In the genomic region with DNA sequence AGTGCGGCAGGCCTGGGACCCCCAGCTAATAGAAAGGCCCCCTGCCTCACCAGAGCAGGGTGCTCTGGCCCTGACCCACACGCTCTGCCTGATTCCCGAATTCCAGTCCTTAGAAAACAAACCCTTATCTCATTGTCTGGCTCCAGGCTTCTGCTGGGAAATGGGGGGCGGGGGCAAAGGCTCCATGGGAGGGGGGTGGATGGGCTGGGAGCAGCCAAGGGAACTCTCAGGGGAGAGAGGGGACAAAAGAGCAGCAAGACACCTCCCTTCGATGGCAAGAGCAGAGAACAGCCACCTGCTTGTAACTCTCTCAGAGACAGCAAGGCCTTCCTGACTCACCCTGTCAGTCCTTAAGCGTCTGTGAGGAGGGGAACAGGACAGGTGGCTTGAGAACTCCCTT, we compare ENCODE assay signal across 22 mouse cellular contexts. TPM values are rescaled to one million over a fixed set of nuclear protein-coding genes. Genes with fewer than 3 reads are reported as not detected.
DNase-seq lines count a peak whose midpoint lies in the region; ATAC-seq and TF ChIP-seq lines count a peak whose summit lies in the region.
"Had no signal": no experiment of that assay in that cellular context is flagged by ENCODE, and none has a peak within 500 bp of the region (broad histone marks: within the 10 kb centered on the region; RNA-seq: fewer than 3 reads in every experiment).

No protein-coding gene starts in this region.

- intact Hi-C loops in heart, postnatal 14 days (cut with DNase I): no loop called here

- in situ Hi-C loops in ES-E14 (cut with MboI; ENCODE audit: low sequenced_read_pairs in 2 of 2, unreplicated experiment in 2 of 2): no loop called here

- H3K27ac ChIP-seq in heart, embryonic 14.5 days (replicated peaks in 1 of 2; ENCODE audit: control insufficient read depth in 1 of 2, insufficient read depth in 1 of 2, low read depth in 2 of 2, low read length in 2 of 2): peak overlapping the region; percentile 14 to 50; a peak in 3 of 4 replicates
- peak overlapping the region; percentile 53 for H3K27ac ChIP-seq in midbrain, embryonic 10.5 days (replicated peaks)
- no peak overlapping the region for H3K27ac ChIP-seq in midbrain, embryonic 11.5 days (ENCODE audit: low read depth, low read length)
- peak overlapping the region; percentile 45 for H3K27ac ChIP-seq in ES-E14 (ENCODE audit: insufficient read depth, low read depth, low read length, poor library complexity, severe bottlenecking)
- H3K27ac ChIP-seq: hindbrain, postnatal 0 days; layer of hippocampus, adult 2 months; limb, embryonic 12.5 days; stomach, postnatal 0 days had no signal

- 11% methylated on average over 6 of the region's 6 CpGs for WGBS in heart, embryonic 14.5 days
- 15% methylated on average over 6 of the region's 6 CpGs for WGBS in midbrain, embryonic 10.5 days
- 26% methylated on average over 6 of the region's 6 CpGs for WGBS in midbrain, embryonic 11.5 days

- H3K4me1 ChIP-seq in heart, embryonic 14.5 days (ENCODE audit: control insufficient read depth in 2 of 2, insufficient read depth in 2 of 2, low read length in 2 of 2): peaks cover 28 to 44% of the 10 kb centered on the region in 2 experiments
- peaks cover 65% of the 10 kb centered on the region for H3K4me1 ChIP-seq in midbrain, embryonic 10.5 days
- H3K4me1 ChIP-seq in midbrain, embryonic 11.5 days (ENCODE audit: control insufficient read depth, insufficient read depth, low read length): peaks cover 14% of the 10 kb centered on the region
- peaks cover 17 to 36% of the 10 kb centered on the region in 2 experiments for H3K4me1 ChIP-seq in ES-E14 (ENCODE audit: control insufficient read depth in 2 of 2, insufficient read depth in 2 of 2, low read length in 2 of 2, poor library complexity in 1 of 2)

- H3K9ac ChIP-seq in heart, embryonic 14.5 days (ENCODE audit: low read length): 0 out of 2 replicates have a peak overlapping the region, but pooled peaks have one; percentile 25
- no peak overlapping the region for H3K9ac ChIP-seq in midbrain, embryonic 11.5 days (ENCODE audit: low read length)
- no peak overlapping the region; the same call in 1 of the 2 replicates for H3K9ac ChIP-seq in ES-E14 (ENCODE audit: insufficient read depth, low read depth, low read length, poor library complexity, severe bottlenecking)
- H3K9ac ChIP-seq: forebrain, postnatal 0 days; limb, embryonic 12.5 days had no signal

- H3K27me3 ChIP-seq in heart, embryonic 14.5 days (ENCODE audit: control insufficient read depth, insufficient read depth, low read length): no peaks in the 10 kb centered on the region
- peaks cover 45% of the 10 kb centered on the region for H3K27me3 ChIP-seq in midbrain, embryonic 10.5 days (ENCODE audit: low read depth, poor library complexity, severe bottlenecking)
- no peaks in the 10 kb centered on the region for H3K27me3 ChIP-seq in midbrain, embryonic 11.5 days (ENCODE audit: control insufficient read depth, insufficient read depth, low read length)

- no peaks in the 10 kb centered on the region for H3K36me3 ChIP-seq in heart, embryonic 14.5 days (ENCODE audit: control insufficient read depth, insufficient read depth, low read length)
- no peaks in the 10 kb centered on the region for H3K36me3 ChIP-seq in midbrain, embryonic 10.5 days
- no peaks in the 10 kb centered on the region for H3K36me3 ChIP-seq in midbrain, embryonic 11.5 days (ENCODE audit: control insufficient read depth, insufficient read depth, low read length)
- H3K36me3 ChIP-seq in ES-E14 (ENCODE audit: control insufficient read depth, insufficient read depth, low read length, poor library complexity, severe bottlenecking): no peaks in the 10 kb centered on the region
- H3K36me3 ChIP-seq: limb, embryonic 12.5 days had no signal

- no peak for DNase-seq in heart, postnatal 14 days
- no peak for DNase-seq in midbrain, embryonic 10.5 days (ENCODE audit: low spot score)
- DNase-seq in midbrain, embryonic 11.5 days (ENCODE audit: low spot score, missing footprints): no peak
- no peak for DNase-seq in ES-E14 (ENCODE audit: low read depth, low spot score)
- DNase-seq in thymus, postnatal 14 days: peak; percentile 43
- DNase-seq: adrenal gland, postnatal 14 days; cerebellum, adult 18-20 months; cerebellum, postnatal 36 days; forebrain, postnatal 0 days; kidney, adult 11 months; kidney, postnatal 10 days had no signal

- ATAC-seq in heart, embryonic 14.5 days (ENCODE audit: insufficient number of reproducible peaks, insufficient read depth, low FRiP score, low read depth): no peak
- ATAC-seq in midbrain, embryonic 11.5 days (ENCODE audit: low FRiP score): no peak
- ATAC-seq in erythroid progenitor cell, adult 5-6 weeks (replicated peaks; ENCODE audit: low FRiP score, poor library complexity, severe bottlenecking): no peak
- ATAC-seq: forebrain, postnatal 0 days; hindbrain, postnatal 0 days had no signal

- H3K4me2 ChIP-seq in heart, embryonic 14.5 days (ENCODE audit: low read length): 0 out of 2 replicates have a peak overlapping the region, but pooled peaks have one; percentile 11
- no peak overlapping the region for H3K4me2 ChIP-seq in midbrain, embryonic 11.5 days
- H3K4me2 ChIP-seq: limb, embryonic 12.5 days had no signal

- no peak overlapping the region for H3K4me3 ChIP-seq in heart, embryonic 14.5 days (ENCODE audit: control insufficient read depth in 1 of 2, insufficient read depth in 1 of 2, low read depth in 1 of 2, low read length in 2 of 2)
- no peak overlapping the region for H3K4me3 ChIP-seq in midbrain, embryonic 10.5 days
- H3K4me3 ChIP-seq in midbrain, embryonic 11.5 days (ENCODE audit: low read depth, low read length): no peak overlapping the region
- H3K4me3 ChIP-seq in ES-E14 (ENCODE audit: insufficient read depth in 1 of 2, low read depth in 1 of 2, low read length in 2 of 2, poor library complexity in 1 of 2, severe bottlenecking in 1 of 2): no peak overlapping the region
- H3K4me3 ChIP-seq: erythroblast, embryonic 14.5 days; layer of hippocampus, adult 2 months; limb, embryonic 12.5 days had no signal

- H3K9me3 ChIP-seq in heart, embryonic 14.5 days (ENCODE audit: control insufficient read depth, low read length): no peaks in the 10 kb centered on the region
- H3K9me3 ChIP-seq in midbrain, embryonic 10.5 days (replicated peaks): no peaks in the 10 kb centered on the region
- no peaks in the 10 kb centered on the region for H3K9me3 ChIP-seq in midbrain, embryonic 11.5 days (ENCODE audit: control insufficient read depth, low read length)
- no peaks in the 10 kb centered on the region for H3K9me3 ChIP-seq in ES-E14 (ENCODE audit: control insufficient read depth, insufficient read depth, low read depth, low read length)
- H3K9me3 ChIP-seq: limb, embryonic 12.5 days had no signal

TF ChIP-seq in ES-E14, 5 proteins besides CTCF, POLR2A, EP300 and RAD21 (continues in another document):
- TF ChIP-seq HCFC1 (IDR thresholded peaks at IDR 0.05; ENCODE audit: borderline replicate concordance, insufficient read depth, low read length) (no peak), CHD2 (IDR thresholded peaks at IDR 0.05; ENCODE audit: low read depth, low read length) (no peak)

RNA-seq across cellular contexts. Expression of a gene that starts 2.4 kb away (rescaled TPM):
- 4.9 and 5.6 TPM in 2 replicates for polyA plus RNA-seq in heart, embryonic 14.5 days (2014; fragmentation: Nextera tagmentation; extraction: Ambion mirVana)
- 1 to 10 TPM; 6.3 to 6.8 TPM for total RNA-seq in heart, postnatal 14 days (2021)
- polyA plus RNA-seq in midbrain, embryonic 10.5 days (2016; fragmentation: Nextera tagmentation; extraction: Ambion mirVana): 5.0 and 5.2 TPM in 2 replicates
- 1.7 and 2.4 TPM in 2 replicates for polyA plus RNA-seq in midbrain, embryonic 11.5 days (2014; fragmentation: Nextera tagmentation; extraction: Ambion mirVana)
- 1.2 and 3.1 TPM in 2 replicates for total RNA-seq in ES-E14 (2012; rRNA removed)
- total RNA-seq in erythroid progenitor cell, adult 5-6 weeks (2015; ENCODE audit: low replicate concordance): 0.42 TPM in 1 of 2 replicates, not detected in the other
- 1.8 and 3.3 TPM in 2 replicates for total RNA-seq in erythroid progenitor cell, adult 5-6 weeks (2017; ENCODE audit: low replicate concordance)

RNA-seq across cellular contexts. Expression of a gene that starts 15.1 kb away (rescaled TPM):
- polyA plus RNA-seq in heart, embryonic 14.5 days (2014; fragmentation: Nextera tagmentation; extraction: Ambion mirVana): not detected in 2 replicates
- not detected for total RNA-seq in heart, postnatal 14 days (2021)
- polyA plus RNA-seq in midbrain, embryonic 10.5 days (2016; fragmentation: Nextera tagmentation; extraction: Ambion mirVana): not detected in 2 replicates
- polyA plus RNA-seq in midbrain, embryonic 11.5 days (2014; fragmentation: Nextera tagmentation; extraction: Ambion mirVana): not detected in 2 replicates
- 0.36 and 0.58 TPM in 2 replicates for total RNA-seq in ES-E14 (2012; rRNA removed)
- total RNA-seq in erythroid progenitor cell, adult 5-6 weeks (2015; ENCODE audit: low replicate concordance): not detected in 2 replicates
- total RNA-seq in erythroid progenitor cell, adult 5-6 weeks (2017; ENCODE audit: low replicate concordance): 1.1 TPM in 1 of 2 replicates, not detected in the other
- total RNA-seq: adrenal gland, postnatal 14 days; forebrain, postnatal 0 days; gastrocnemius, adult 18-20 months; layer of hippocampus, adult 2 months; megakaryocyte-erythroid progenitor cell, adult 5-6 weeks had no signal
- polyA plus RNA-seq: erythroblast, embryonic 14.5 days; forebrain, postnatal 0 days; gonadal fat pad, adult 2 months; hindbrain, postnatal 0 days; limb, embryonic 12.5 days; liver, embryonic 16.5 days; stomach, postnatal 0 days had no signal

RNA-seq across cellular contexts. Expression of a gene that starts 26.6 kb away (rescaled TPM):
- 227 and 240 TPM in 2 replicates for polyA plus RNA-seq in heart, embryonic 14.5 days (2014; fragmentation: Nextera tagmentation; extraction: Ambion mirVana)
- total RNA-seq in heart, postnatal 14 days (2021): 1 to 10 TPM; 3.8 to 9.8 TPM
- polyA plus RNA-seq in midbrain, embryonic 10.5 days (2016; fragmentation: Nextera tagmentation; extraction: Ambion mirVana): 373 and 413 TPM in 2 replicates
- 346 and 363 TPM in 2 replicates for polyA plus RNA-seq in midbrain, embryonic 11.5 days (2014; fragmentation: Nextera tagmentation; extraction: Ambion mirVana)
- total RNA-seq in ES-E14 (2012; rRNA removed): 125 and 166 TPM in 2 replicates
- total RNA-seq in erythroid progenitor cell, adult 5-6 weeks (2015; ENCODE audit: low replicate concordance): 782 and 936 TPM in 2 replicates
- 871 and 1,077 TPM in 2 replicates for total RNA-seq in erythroid progenitor cell, adult 5-6 weeks (2017; ENCODE audit: low replicate concordance)
- total RNA-seq: gastrocnemius, adult 18-20 months had no signal

RNA-seq across cellular contexts. Expression of a gene that starts 49.8 kb away (rescaled TPM):
- 98.0 and 100 TPM in 2 replicates for polyA plus RNA-seq in heart, embryonic 14.5 days (2014; fragmentation: Nextera tagmentation; extraction: Ambion mirVana)
- 1 to 10 TPM; 5.6 to 9.7 TPM for total RNA-seq in heart, postnatal 14 days (2021)
- polyA plus RNA-seq in midbrain, embryonic 10.5 days (2016; fragmentation: Nextera tagmentation; extraction: Ambion mirVana): 123 and 137 TPM in 2 replicates
- 87.1 and 89.7 TPM in 2 replicates for polyA plus RNA-seq in midbrain, embryonic 11.5 days (2014; fragmentation: Nextera tagmentation; extraction: Ambion mirVana)
- 77.5 and 89.3 TPM in 2 replicates for total RNA-seq in ES-E14 (2012; rRNA removed)
- 462 and 532 TPM in 2 replicates for total RNA-seq in erythroid progenitor cell, adult 5-6 weeks (2015; ENCODE audit: low replicate concordance)
- 549 and 716 TPM in 2 replicates for total RNA-seq in erythroid progenitor cell, adult 5-6 weeks (2017; ENCODE audit: low replicate concordance)

RNA-seq across cellular contexts. Expression of a gene that starts 50.0 kb away (rescaled TPM):
- polyA plus RNA-seq in heart, embryonic 14.5 days (2014; fragmentation: Nextera tagmentation; extraction: Ambion mirVana): 18.7 and 20.8 TPM in 2 replicates
- total RNA-seq in heart, postnatal 14 days (2021): 1 to 10 TPM; 4.2 to 6.6 TPM
- polyA plus RNA-seq in midbrain, embryonic 10.5 days (2016; fragmentation: Nextera tagmentation; extraction: Ambion mirVana): 3.5 TPM in 2 replicates
- polyA plus RNA-seq in midbrain, embryonic 11.5 days (2014; fragmentation: Nextera tagmentation; extraction: Ambion mirVana): 2.8 and 3.9 TPM in 2 replicates
- 1.8 and 2.4 TPM in 2 replicates for total RNA-seq in ES-E14 (2012; rRNA removed)
- total RNA-seq in erythroid progenitor cell, adult 5-6 weeks (2015; ENCODE audit: low replicate concordance): 38.6 and 38.9 TPM in 2 replicates
- total RNA-seq in erythroid progenitor cell, adult 5-6 weeks (2017; ENCODE audit: low replicate concordance): 70.3 and 75.6 TPM in 2 replicates

Comparison
In these comparisons a context has a peak if more than half of its experiments do, and no peak if none do; other contexts are left out.
1. RNA of a gene that starts 26.6 kb away (total RNA-seq): 782 to 1,077 TPM in erythroid progenitor cell, adult 5-6 weeks and 125 to 166 TPM in ES-E14; 3.8 to 9.8 TPM in heart, postnatal 14 days; every median in the first group is over 10 times any median in the second.